Mouse (Mus musculus) kidney, postnatal 0 days (tissue): Measurements from ENCODE around the gene Ccdc33. TPM values are rescaled to one million over a fixed set of nuclear protein-coding genes. Genes with fewer than 3 reads are reported as not detected.

ENCODE experiments used
- ATAC-seq: fragments of 200-750 bp; cut with Nextera tagmentation; replicated peaks from 2 replicates; pipeline ENCODE4 v1.8.0; 2017; ENCODE audit warnings: low read depth, moderate number of reproducible peaks, moderate TSS enrichment, moderate library complexity; ENCODE audit not compliant: low FRiP score
- DNase-seq: peaks from one replicate; pipeline ENCODE4 v3.0.0-alpha.2; 2016; ENCODE audit warnings: low spot score
- H3K27ac ChIP-seq: fragments of 300-500 bp; sonication (generic); 2 replicates; pipeline ENCODE4 v1.5.1; 2014; ENCODE audit warnings: mild to moderate bottlenecking
- H3K27me3 ChIP-seq: fragments of 300-500 bp; sonication (generic); 2 replicates; pipeline ENCODE4 v1.6.1; 2014; ENCODE audit warnings: low read length, mixed read lengths; ENCODE audit not compliant: insufficient read depth
- H3K36me3 ChIP-seq: fragments of 300-500 bp; sonication (generic); 2 replicates; pipeline ENCODE4 v1.6.1; 2014; ENCODE audit warnings: low read length, mixed read lengths; ENCODE audit not compliant: insufficient read depth
- H3K4me1 ChIP-seq: fragments of 300-500 bp; sonication (generic); replicated peaks from 2 replicates; pipeline ENCODE4 v1.6.1; 2014; ENCODE audit warnings: antibody characterized with exemption, low read length, mixed read lengths; ENCODE audit not compliant: insufficient read depth
- H3K4me2 ChIP-seq: fragments of 300-500 bp; sonication (generic); 2 replicates; pipeline ENCODE4 v1.6.1; 2014; ENCODE audit warnings: mild to moderate bottlenecking, low read length, moderate library complexity, mixed read lengths
- H3K4me3 ChIP-seq: fragments of 300-500 bp; sonication (generic); replicated peaks from 2 replicates; pipeline ENCODE4 v1.5.1; 2014; ENCODE audit warnings: low read depth, low read length
- H3K9ac ChIP-seq: fragments of 300-500 bp; sonication (generic); 2 replicates; pipeline ENCODE4 v1.6.1; 2014; ENCODE audit warnings: low read depth, low read length
- H3K9me3 ChIP-seq: fragments of 300-500 bp; sonication (generic); replicated peaks from 2 replicates; pipeline ENCODE4 v1.6.1; 2016; ENCODE audit warnings: low read length, inconsistent platforms, mixed read lengths
- CTCF ChIP-seq: IDR thresholded peaks from 2 replicates; pipeline ENCODE4 v1.5.1; 2016; ENCODE audit warnings: antibody characterized with exemption, low read depth, mild to moderate bottlenecking, moderate library complexity
- WGBS: fragments of 180-500 bp; shearing (Covaris S2); extraction: QIAGEN DNeasy Blood & Tissue Kit; methylation state at CpG from one replicate; pipeline ENCODE4 v1.1.7; 2014; 5-methylcytosine and 5-hydroxymethylcytosine counted together
- polyA plus RNA-seq: library from polyadenylated mRNA; unstranded; fragments of >200 nt; fragmentation: Nextera tagmentation; extraction: Ambion mirVana; gene quantifications from 2 replicates; pipeline ENCODE4 v1.2.1, GENCODE M21; 2015

The Ccdc33 gene
- polyA plus RNA-seq, 1 experiment from 2014 or later: 0.09 TPM

DNA sequence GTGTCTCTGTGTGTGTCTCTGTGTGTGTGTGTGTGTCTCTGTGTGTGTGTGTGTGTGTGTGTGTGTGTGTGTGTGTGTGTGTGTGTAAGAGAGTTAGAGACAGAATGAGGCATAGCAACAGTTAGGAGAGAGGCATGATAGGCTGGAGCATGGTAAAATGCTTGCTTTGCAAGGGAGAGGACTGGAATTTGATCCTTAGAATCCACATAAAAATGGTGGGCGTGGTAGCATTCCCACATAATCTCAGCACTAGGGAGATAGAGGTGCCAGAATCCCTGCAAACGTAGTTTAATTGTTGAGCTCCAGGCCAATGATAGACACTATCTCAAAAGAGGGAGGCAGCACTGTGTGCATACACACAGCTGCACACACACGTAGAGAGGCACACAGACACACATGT is 6.5 kb upstream of the Ccdc33 start:
- no peak overlapping the region for H3K27ac ChIP-seq
- no peak for DNase-seq
- no peak for ATAC-seq

DNA sequence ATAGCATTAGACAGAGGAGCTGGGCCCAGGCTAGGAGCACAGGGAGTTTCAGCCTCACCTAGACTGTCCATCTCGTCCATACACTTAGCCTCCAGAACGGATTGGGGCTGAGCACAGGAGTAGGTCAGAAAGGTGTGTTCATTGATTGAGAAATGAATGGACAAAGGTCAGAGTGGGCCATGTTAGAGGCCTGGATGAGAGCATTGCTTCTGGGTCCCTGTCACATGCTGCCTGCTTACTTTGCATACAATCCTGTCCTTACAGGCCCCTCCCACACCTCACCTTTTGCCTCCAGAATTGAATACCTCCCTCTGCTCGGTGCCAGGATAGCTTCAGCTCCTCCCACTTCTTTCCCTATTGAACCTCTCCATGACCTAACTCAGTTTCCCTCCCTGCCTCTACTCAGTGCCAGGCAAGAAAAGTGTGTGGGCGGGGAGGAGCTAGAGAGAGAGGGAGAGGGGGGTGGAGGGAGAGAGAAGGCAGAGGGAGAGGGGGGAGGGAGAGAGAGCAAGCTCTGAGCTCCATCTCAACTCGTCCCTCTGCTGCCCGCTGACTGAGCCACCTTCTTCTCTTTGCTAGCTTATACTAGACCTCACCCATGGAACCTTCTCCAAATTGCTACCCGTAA is 2.5 kb downstream of the Ccdc33 start:
- H3K4me2 ChIP-seq: no peak overlapping the region
- ATAC-seq: peak; percentile 29; the same call in 1 of the 2 replicates
- peaks cover 36% of the 10 kb centered on the region for H3K4me1 ChIP-seq

More for the DNA sequence above, 6.5 kb upstream of the Ccdc33 start:
- H3K4me3 ChIP-seq: no peak overlapping the region
- TF ChIP-seq CTCF: no peak
- WGBS: 27% methylated on average over 3 of the region's 3 CpGs
- H3K4me2 ChIP-seq: no peak overlapping the region
- no peaks in the 10 kb centered on the region for H3K36me3 ChIP-seq
- H3K4me1 ChIP-seq: peaks cover 8% of the 10 kb centered on the region; the same call in 1 of the 2 replicates
- no peaks in the 10 kb centered on the region for H3K27me3 ChIP-seq
- H3K9me3 ChIP-seq: no peaks in the 10 kb centered on the region
- no peak overlapping the region for H3K9ac ChIP-seq

DNA sequence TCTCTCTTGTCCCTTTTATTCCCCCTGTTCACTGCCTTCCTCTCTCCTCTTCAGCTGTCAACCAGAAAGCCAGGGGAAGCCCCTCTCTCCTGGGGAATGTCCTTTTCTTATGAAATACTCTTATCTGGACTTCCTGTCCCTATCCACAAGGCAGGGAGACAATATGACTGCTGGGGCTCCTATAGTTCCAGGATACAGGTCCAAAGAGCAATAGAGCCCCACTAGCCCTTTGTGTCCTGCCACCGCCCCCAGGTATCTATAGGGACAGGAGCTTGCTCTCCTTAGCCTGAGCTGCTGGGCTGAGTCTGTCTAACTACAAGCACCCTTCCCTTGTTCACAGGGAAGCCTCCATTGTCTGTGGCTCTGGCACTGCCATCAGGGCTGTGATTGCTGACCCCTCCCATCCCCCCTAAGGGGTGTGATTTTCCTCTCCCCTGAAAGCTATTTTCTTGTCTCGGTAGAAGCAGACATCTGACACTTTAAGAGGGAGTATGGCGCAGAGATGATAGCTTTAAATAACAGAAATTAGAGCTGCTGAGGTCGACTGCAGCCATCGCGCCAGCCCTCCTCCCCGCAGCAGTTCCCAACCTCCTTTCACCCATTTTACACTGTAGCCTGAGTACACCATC is 3.2 kb downstream of the Ccdc33 start:
- Histone ChIP-seq H3K27me3 (no peaks in the 10 kb centered on the region), H3K4me1 (peaks cover 36% of the 10 kb centered on the region), H3K9ac (no peak overlapping the region), H3K4me3 (no peak overlapping the region), H3K4me2 (no peak overlapping the region), H3K36me3 (no peaks in the 10 kb centered on the region), H3K27ac (no peak overlapping the region), H3K9me3 (no peaks in the 10 kb centered on the region)
- ATAC-seq (no peak), DNase-seq (no peak)
- TF ChIP-seq CTCF: no peak
- 36% methylated on average over 7 of the region's 7 CpGs for WGBS

More for the DNA sequence above, 2.5 kb downstream of the Ccdc33 start:
- Histone ChIP-seq H3K4me3 (no peak overlapping the region), H3K36me3 (no peaks in the 10 kb centered on the region), H3K9me3 (no peaks in the 10 kb centered on the region), H3K27ac (no peak overlapping the region), H3K9ac (no peak overlapping the region), H3K27me3 (no peaks in the 10 kb centered on the region)
- WGBS: 55% methylated on average over 7 of the region's 7 CpGs
- TF ChIP-seq CTCF: no peak
- DNase-seq: no peak

DNA sequence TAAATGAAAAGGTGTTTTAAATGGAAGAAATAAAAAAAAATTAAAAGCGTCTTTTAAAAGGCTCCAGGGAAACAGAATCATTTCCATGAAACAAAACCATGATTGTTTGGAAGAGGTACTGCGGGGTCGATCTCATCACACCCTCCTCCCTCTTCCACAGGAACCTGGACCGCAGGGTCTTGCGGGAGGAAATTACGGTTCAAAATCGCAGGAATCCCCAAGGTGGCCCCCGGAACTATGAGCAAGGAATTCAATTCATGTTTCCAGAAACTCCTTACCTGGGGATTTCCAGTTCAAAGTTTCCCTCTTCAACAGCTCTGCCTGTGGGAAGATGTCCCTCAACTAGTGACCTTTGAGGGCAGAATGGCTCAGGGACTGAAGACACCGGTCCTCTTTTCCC is 4.6 kb downstream of the Ccdc33 start:
- no peak overlapping the region for H3K9ac ChIP-seq
- ATAC-seq (no peak), DNase-seq (no peak)
- H3K9me3 ChIP-seq: no peaks in the 10 kb centered on the region
- no peak for TF ChIP-seq CTCF
- no peak overlapping the region for H3K4me3 ChIP-seq
- no peak overlapping the region for H3K27ac ChIP-seq
- H3K36me3 ChIP-seq: no peaks in the 10 kb centered on the region
- H3K4me2 ChIP-seq: peak overlapping the region; percentile 43; the same call in 1 of the 2 replicates
- 11% methylated on average over 9 of the region's 9 CpGs for WGBS
- peaks cover 36% of the 10 kb centered on the region for H3K4me1 ChIP-seq
- H3K27me3 ChIP-seq: no peaks in the 10 kb centered on the region

DNA sequence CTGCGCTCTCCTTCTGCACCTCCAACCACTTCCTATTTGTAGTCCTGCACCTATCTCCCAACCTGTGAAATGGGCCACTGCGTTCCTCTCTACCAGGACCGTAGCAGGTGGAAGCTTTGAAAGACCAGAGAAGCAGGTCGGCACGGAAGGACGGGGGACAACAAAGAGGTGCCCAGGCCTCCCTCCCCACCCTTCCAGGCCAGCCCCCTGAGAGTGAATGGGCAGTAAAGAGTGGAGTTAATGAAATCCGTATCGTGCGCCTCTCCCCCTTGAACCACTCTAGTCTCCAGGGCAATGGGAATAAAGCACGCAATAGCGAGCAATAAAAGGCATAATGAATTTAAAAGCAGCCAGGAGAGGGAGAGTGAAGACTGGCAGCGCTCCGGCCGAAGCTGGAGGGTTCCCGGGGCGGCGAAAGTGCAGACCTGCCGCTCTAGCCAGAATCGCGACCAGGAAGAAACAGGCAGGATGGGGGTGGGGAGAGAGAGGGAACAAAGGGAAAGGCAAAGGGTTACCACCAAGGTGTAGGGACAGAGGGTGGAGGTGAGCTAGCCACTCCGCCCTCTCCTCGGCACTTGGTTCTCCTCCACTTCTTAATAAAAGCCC is 5.2 kb downstream of the Ccdc33 start:
- no peaks in the 10 kb centered on the region for H3K9me3 ChIP-seq
- H3K27ac ChIP-seq: peak overlapping the region; percentile 36; the same call in 1 of the 2 replicates
- H3K4me3 ChIP-seq: no peak overlapping the region
- TF ChIP-seq CTCF: no peak; the same call in 1 of the 2 replicates
- no peaks in the 10 kb centered on the region for H3K36me3 ChIP-seq
- peak overlapping the region; percentile 43 for H3K4me2 ChIP-seq
- DNase-seq (no peak), ATAC-seq (no peak)
- peaks cover 36% of the 10 kb centered on the region for H3K4me1 ChIP-seq
- no peaks in the 10 kb centered on the region for H3K27me3 ChIP-seq
- peak overlapping the region; percentile 40; the same call in 1 of the 2 replicates for H3K9ac ChIP-seq
- WGBS: 6% methylated on average over 22 of the region's 22 CpGs

DNA sequence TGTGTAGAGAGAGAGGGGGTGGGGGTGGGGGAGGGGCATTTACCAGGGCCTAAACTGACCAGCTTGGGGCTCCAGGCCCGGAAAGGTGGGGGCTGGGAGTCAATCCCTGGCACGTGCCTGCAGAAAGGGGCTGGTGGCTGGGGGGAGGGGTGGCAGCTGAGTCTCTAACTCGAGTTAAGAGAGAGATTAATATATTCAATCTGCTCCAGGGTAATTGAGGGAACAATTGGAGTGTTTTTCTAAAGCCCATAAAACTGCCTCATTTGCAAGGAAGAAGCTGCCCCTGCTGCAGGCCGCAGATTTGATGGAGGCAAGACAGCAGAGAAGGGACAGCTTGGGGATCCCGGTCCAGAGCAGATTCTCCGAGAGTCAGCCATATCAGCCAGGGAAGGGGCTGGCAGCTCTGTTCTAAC is 5.8 kb downstream of the Ccdc33 start:
- Histone ChIP-seq H3K4me3 (no peak overlapping the region), H3K9ac (no peak overlapping the region), H3K4me2 (peak overlapping the region; percentile 43), H3K9me3 (no peaks in the 10 kb centered on the region), H3K27me3 (no peaks in the 10 kb centered on the region), H3K36me3 (no peaks in the 10 kb centered on the region), H3K27ac (peak overlapping the region; percentile 36; the same call in 1 of the 2 replicates), H3K4me1 (peaks cover 36% of the 10 kb centered on the region)
- peak; percentile 73 for DNase-seq
- TF ChIP-seq CTCF: no peak
- 5% methylated on average over 6 of the region's 6 CpGs for WGBS
- ATAC-seq: 0 out of 2 replicates have a peak, but pooled peaks have one; percentile 19
